Mouse (Mus musculus) limb, embryonic 13.5 days (tissue): Measurements from ENCODE around the gene Gm7544. TPM values are rescaled to one million over a fixed set of nuclear protein-coding genes. Genes with fewer than 3 reads are reported as not detected.
A peak's percentile ranks its signal among the peaks of the same experiment; 100 is the strongest.
"Not testable (repeated sequence)": the region's sequence is repeated elsewhere in the genome, so short reads cannot be mapped to it uniquely, and the experiment has no call there.

Source experiments
- ATAC-seq: fragments of 200-750 bp; cut with Nextera tagmentation; 2 replicates; pipeline ENCODE4 v1.8.0; 2017; ENCODE audit warnings: low read depth, moderate number of reproducible peaks, moderate TSS enrichment; ENCODE audit not compliant: low FRiP score
- H3K27ac ChIP-seq: fragments of 300-500 bp; sonication (generic); 2 replicates; pipeline ENCODE4 v1.5.1; 2015; ENCODE audit warnings: inconsistent platforms, mild to moderate bottlenecking, moderate library complexity
- H3K27me3 ChIP-seq: fragments of 300-500 bp; sonication (generic); 2 replicates; pipeline ENCODE4 v1.6.1; 2015; ENCODE audit warnings: mild to moderate bottlenecking, inconsistent platforms
- H3K36me3 ChIP-seq: fragments of 300-500 bp; sonication (generic); 2 replicates; pipeline ENCODE4 v1.6.1; 2015; ENCODE audit warnings: inconsistent platforms, mild to moderate bottlenecking, moderate library complexity
- H3K4me1 ChIP-seq: fragments of 300-500 bp; sonication (generic); 2 replicates; pipeline ENCODE4 v1.6.1; 2015; ENCODE audit warnings: inconsistent platforms
- H3K4me2 ChIP-seq: fragments of 300-500 bp; sonication (generic); replicated peaks from 2 replicates; pipeline ENCODE4 v1.6.1; 2015; ENCODE audit warnings: inconsistent platforms, mild to moderate bottlenecking, moderate library complexity
- H3K4me3 ChIP-seq: fragments of 300-500 bp; sonication (generic); 2 replicates; pipeline ENCODE4 v1.5.1; 2015; ENCODE audit warnings: moderate library complexity, mild to moderate bottlenecking, inconsistent platforms
- H3K9ac ChIP-seq: fragments of 300-500 bp; sonication (generic); 2 replicates; pipeline ENCODE4 v1.6.1; 2015; ENCODE audit warnings: mild to moderate bottlenecking, inconsistent platforms
- H3K9me3 ChIP-seq: fragments of 300-500 bp; sonication (generic); 2 replicates; pipeline ENCODE4 v1.6.1; 2016; ENCODE audit warnings: inconsistent platforms
- WGBS: fragments of 180-500 bp; shearing (Covaris S2); methylation state at CpG from one replicate; pipeline ENCODE4 v1.1.7; 2015; 5-methylcytosine and 5-hydroxymethylcytosine counted together
- polyA plus RNA-seq: library from polyadenylated mRNA; unstranded; fragments of >200 nt; fragmentation: Nextera tagmentation; extraction: Ambion mirVana; gene quantifications from 2 replicates; pipeline ENCODE4 v1.2.1, GENCODE M21; 2015

Gene Gm7544
- not detected in 2 replicates for polyA plus RNA-seq

GRCm38 (mm10) chr1:82955913-82956312 is at the start of gene Gm7544:
TSS of gene Gm7544 (minus strand) at chr1:82956013.
- H3K27me3 ChIP-seq, H3K4me1 ChIP-seq, ATAC-seq, H3K27ac ChIP-seq, H3K36me3 ChIP-seq, H3K4me3 ChIP-seq, H3K9ac ChIP-seq, H3K9me3 ChIP-seq, H3K4me2 ChIP-seq: not testable (repeated sequence)

GRCm38 (mm10) chr1:83000306-83000705 is 44.5 kb upstream of the Gm7544 start, which contains the start of gene Gm47959:
TSS of gene Gm47959 (plus strand) at chr1:83000548.
- H3K9me3 ChIP-seq, ATAC-seq, H3K9ac ChIP-seq, H3K36me3 ChIP-seq, H3K4me3 ChIP-seq, H3K27me3 ChIP-seq, H3K4me1 ChIP-seq, H3K4me2 ChIP-seq, H3K27ac ChIP-seq: not testable (repeated sequence)
- WGBS, result 97% methylated on average over 9 of the region's 9 CpGs

GRCm38 (mm10) chr1:82993947-82994346 is 38.1 kb upstream of the Gm7544 start:
- Histone ChIP-seq H3K27me3 (no peaks in the 10 kb centered on the region), H3K27ac (no peak overlapping the region), H3K36me3 (no peaks in the 10 kb centered on the region), H3K4me3 (no peak overlapping the region), H3K9me3 (no peaks in the 10 kb centered on the region), H3K4me1 (no peaks in the 10 kb centered on the region), H3K9ac (no peak overlapping the region), H3K4me2 (no peak overlapping the region)
- no peak for ATAC-seq
- WGBS, result 83% methylated on average over 3 of the region's 3 CpGs

- WGBS, result 87% methylated on average over 6 of the region's 6 CpGs
- Histone ChIP-seq H3K4me2 (no peak overlapping the region), H3K36me3 (no peaks in the 10 kb centered on the region), H3K9ac (no peak overlapping the region), H3K27ac (no peak overlapping the region), H3K4me3 (no peak overlapping the region), H3K4me1 (no peaks in the 10 kb centered on the region), H3K27me3 (no peaks in the 10 kb centered on the region), H3K9me3 (no peaks in the 10 kb centered on the region)
- ATAC-seq, result no peak
Observed at GRCm38 (mm10) chr1:82992093-82992492, 36.3 kb upstream of the Gm7544 start.

- H3K27ac ChIP-seq, result no peak overlapping the region
- H3K27me3 ChIP-seq, result no peaks in the 10 kb centered on the region
- no peaks in the 10 kb centered on the region for H3K4me1 ChIP-seq
- H3K9ac ChIP-seq, result no peak overlapping the region
- H3K9me3 ChIP-seq, result no peaks in the 10 kb centered on the region
- no peaks in the 10 kb centered on the region for H3K36me3 ChIP-seq
- H3K4me3 ChIP-seq, result no peak overlapping the region
- WGBS, result 76% methylated on average over 3 of the region's 3 CpGs
- H3K4me2 ChIP-seq, result no peak overlapping the region
- no peak for ATAC-seq
Observed at GRCm38 (mm10) chr1:82991596-82991995, 35.8 kb upstream of the Gm7544 start.

- Histone ChIP-seq H3K4me1 (no peaks in the 10 kb centered on the region), H3K9ac (no peak overlapping the region)
- 56% methylated on average over 4 of the region's 4 CpGs for WGBS
Observed at GRCm38 (mm10) chr1:82991062-82991461, 35.2 kb upstream of the Gm7544 start.

GRCm38 (mm10) chr1:82987530-82988198 is 31.9 kb upstream of the Gm7544 start:
- peak; percentile 51; the same call in 1 of the 2 replicates for ATAC-seq
- H3K36me3 ChIP-seq, result no peaks in the 10 kb centered on the region
- no peak overlapping the region for H3K4me2 ChIP-seq
- H3K4me1 ChIP-seq, result no peaks in the 10 kb centered on the region
- no peak overlapping the region for H3K9ac ChIP-seq
- no peak overlapping the region for H3K4me3 ChIP-seq
- H3K27me3 ChIP-seq, result no peaks in the 10 kb centered on the region
- peaks cover 8% of the 10 kb centered on the region; the same call in 1 of the 2 replicates for H3K9me3 ChIP-seq
- no peak overlapping the region for H3K27ac ChIP-seq
- 41% methylated on average over 4 of the region's 4 CpGs for WGBS

More at GRCm38 (mm10) chr1:82991062-82991461, 35.2 kb upstream of the Gm7544 start:
- H3K27ac ChIP-seq, result no peak overlapping the region
- H3K27me3 ChIP-seq, result no peaks in the 10 kb centered on the region
- H3K4me2 ChIP-seq, result no peak overlapping the region
- H3K9me3 ChIP-seq, result no peaks in the 10 kb centered on the region
- no peak overlapping the region for H3K4me3 ChIP-seq
- no peaks in the 10 kb centered on the region for H3K36me3 ChIP-seq
- no peak for ATAC-seq

- 90% methylated on average over 6 of the region's 6 CpGs for WGBS
- H3K9me3 ChIP-seq, result peaks cover 8% of the 10 kb centered on the region; the same call in 1 of the 2 replicates
- no peaks in the 10 kb centered on the region for H3K4me1 ChIP-seq
- no peak overlapping the region for H3K4me2 ChIP-seq
- H3K27me3 ChIP-seq, result no peaks in the 10 kb centered on the region
- no peaks in the 10 kb centered on the region for H3K36me3 ChIP-seq
- H3K4me3 ChIP-seq, result no peak overlapping the region
- no peak overlapping the region for H3K9ac ChIP-seq
- H3K27ac ChIP-seq, result no peak overlapping the region
- ATAC-seq, result no peak
Observed at GRCm38 (mm10) chr1:82986738-82987137, 30.9 kb upstream of the Gm7544 start.

- Histone ChIP-seq H3K27ac (no peak overlapping the region), H3K4me3 (no peak overlapping the region), H3K9ac (no peak overlapping the region), H3K9me3 (no peaks in the 10 kb centered on the region), H3K27me3 (no peaks in the 10 kb centered on the region), H3K36me3 (no peaks in the 10 kb centered on the region), H3K4me2 (no peak overlapping the region), H3K4me1 (no peaks in the 10 kb centered on the region)
- ATAC-seq, result no peak
Observed at GRCm38 (mm10) chr1:82977840-82978239, 22.0 kb upstream of the Gm7544 start.

- Histone ChIP-seq H3K27me3 (no peaks in the 10 kb centered on the region), H3K4me3 (no peak overlapping the region), H3K9ac (no peak overlapping the region), H3K27ac (no peak overlapping the region), H3K9me3 (no peaks in the 10 kb centered on the region), H3K4me2 (no peak overlapping the region), H3K36me3 (no peaks in the 10 kb centered on the region), H3K4me1 (no peaks in the 10 kb centered on the region)
- no peak for ATAC-seq
- WGBS, result 82% methylated on average over 5 of the region's 5 CpGs
Observed at GRCm38 (mm10) chr1:82975750-82976149, 19.9 kb upstream of the Gm7544 start.

- Histone ChIP-seq H3K36me3 (no peaks in the 10 kb centered on the region), H3K4me2 (no peak overlapping the region), H3K4me3 (no peak overlapping the region), H3K27me3 (no peaks in the 10 kb centered on the region), H3K9ac (no peak overlapping the region), H3K27ac (no peak overlapping the region), H3K4me1 (no peaks in the 10 kb centered on the region), H3K9me3 (no peaks in the 10 kb centered on the region)
- WGBS, result 90% methylated on average over 9 of the region's 9 CpGs
- no peak for ATAC-seq
Observed at GRCm38 (mm10) chr1:82974342-82974741, 18.5 kb upstream of the Gm7544 start.

- WGBS, result 71% methylated on average over 6 of the region's 6 CpGs
- Histone ChIP-seq H3K4me2 (no peak overlapping the region), H3K9ac (no peak overlapping the region), H3K4me3 (no peak overlapping the region), H3K27ac (no peak overlapping the region), H3K36me3 (no peaks in the 10 kb centered on the region), H3K27me3 (no peaks in the 10 kb centered on the region), H3K4me1 (no peaks in the 10 kb centered on the region), H3K9me3 (no peaks in the 10 kb centered on the region)
- ATAC-seq, result no peak
Observed at GRCm38 (mm10) chr1:82973901-82974300, 18.1 kb upstream of the Gm7544 start.

GRCm38 (mm10) chr1:82973244-82973643 is 17.4 kb upstream of the Gm7544 start:
- no peaks in the 10 kb centered on the region for H3K9me3 ChIP-seq
- no peaks in the 10 kb centered on the region for H3K27me3 ChIP-seq
- H3K36me3 ChIP-seq, result no peaks in the 10 kb centered on the region
- no peak overlapping the region for H3K9ac ChIP-seq
- 70% methylated on average over 1 of the region's 1 CpGs for WGBS
- no peak overlapping the region for H3K4me3 ChIP-seq
- H3K27ac ChIP-seq, result no peak overlapping the region
- ATAC-seq, result no peak
- H3K4me1 ChIP-seq, result no peaks in the 10 kb centered on the region
- H3K4me2 ChIP-seq, result no peak overlapping the region
